Mouse (Mus musculus) embryonic fibroblast, embryonic 13.5 days (primary cell): Measurements from ENCODE around the gene Clcn2.

Experiments used
- CTCF ChIP-seq: IDR thresholded peaks from 2 replicates; pipeline ENCODE4 v1.5.1; 2011; ENCODE audit warnings: mild to moderate bottlenecking, control low read depth, low read length, moderate library complexity, borderline replicate concordance; ENCODE audit not compliant: insufficient read depth
- POLR2A ChIP-seq: IDR thresholded peaks from 2 replicates; pipeline ENCODE4 v1.6.1; 2011; ENCODE audit warnings: low read depth, mild to moderate bottlenecking, control low read depth, low read length, moderate library complexity

DNA sequence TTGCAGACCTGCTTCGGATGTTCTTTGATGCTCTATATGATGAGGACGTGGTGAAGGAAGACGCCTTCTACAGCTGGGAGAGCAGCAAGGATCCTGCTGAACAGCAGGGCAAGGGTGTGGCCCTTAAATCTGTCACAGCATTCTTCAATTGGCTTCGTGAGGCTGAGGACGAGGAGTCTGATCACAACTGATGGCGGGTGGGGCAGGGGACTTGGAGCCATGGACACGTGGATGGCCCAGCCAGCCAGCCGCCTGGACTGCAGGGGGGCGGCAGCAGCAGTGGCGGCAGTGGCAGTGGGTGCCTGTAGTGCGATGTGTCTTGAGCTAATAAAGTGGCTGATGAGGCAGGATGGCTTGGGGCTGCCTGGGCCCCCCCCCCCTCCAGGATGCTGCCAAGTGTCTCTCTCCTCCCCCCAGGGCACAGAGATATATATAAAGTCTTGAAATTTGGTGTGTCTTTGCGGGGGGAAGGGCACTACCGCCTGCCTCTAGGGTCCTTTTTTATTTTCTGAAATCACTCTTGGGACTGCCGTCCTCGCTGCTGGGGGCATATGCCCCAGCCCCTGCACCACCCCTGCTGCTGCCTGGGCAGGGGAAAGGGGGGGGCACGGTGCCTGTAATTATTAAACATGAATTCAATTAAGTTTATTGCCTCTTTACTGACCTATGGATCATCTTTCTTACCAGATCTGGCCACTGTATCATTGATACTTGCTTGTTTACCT lies 25.1 kb downstream of the Clcn2 start:
- TF ChIP-seq POLR2A (no peak), CTCF (no peak)
